Mouse (Mus musculus) gastrocnemius, adult 18-20 months (tissue): ENCODE results near the gene Exoc7. TPM values are rescaled to one million over a fixed set of nuclear protein-coding genes. Genes with fewer than 3 reads are reported as not detected.

ENCODE experiments used
- DNase-seq: peaks from one replicate; pipeline ENCODE4 v3.0.0; 2021; ENCODE audit warnings: low spot score
- total RNA-seq, 2 experiments: library from RNA; stranded (reverse); gene quantifications; 2 replicates each; pipeline ENCODE4 v1.2.3; 2021

The Exoc7 gene
- total RNA-seq, 2 experiments from 2014 or later = 69.0 to 86.7 TPM

DNA sequence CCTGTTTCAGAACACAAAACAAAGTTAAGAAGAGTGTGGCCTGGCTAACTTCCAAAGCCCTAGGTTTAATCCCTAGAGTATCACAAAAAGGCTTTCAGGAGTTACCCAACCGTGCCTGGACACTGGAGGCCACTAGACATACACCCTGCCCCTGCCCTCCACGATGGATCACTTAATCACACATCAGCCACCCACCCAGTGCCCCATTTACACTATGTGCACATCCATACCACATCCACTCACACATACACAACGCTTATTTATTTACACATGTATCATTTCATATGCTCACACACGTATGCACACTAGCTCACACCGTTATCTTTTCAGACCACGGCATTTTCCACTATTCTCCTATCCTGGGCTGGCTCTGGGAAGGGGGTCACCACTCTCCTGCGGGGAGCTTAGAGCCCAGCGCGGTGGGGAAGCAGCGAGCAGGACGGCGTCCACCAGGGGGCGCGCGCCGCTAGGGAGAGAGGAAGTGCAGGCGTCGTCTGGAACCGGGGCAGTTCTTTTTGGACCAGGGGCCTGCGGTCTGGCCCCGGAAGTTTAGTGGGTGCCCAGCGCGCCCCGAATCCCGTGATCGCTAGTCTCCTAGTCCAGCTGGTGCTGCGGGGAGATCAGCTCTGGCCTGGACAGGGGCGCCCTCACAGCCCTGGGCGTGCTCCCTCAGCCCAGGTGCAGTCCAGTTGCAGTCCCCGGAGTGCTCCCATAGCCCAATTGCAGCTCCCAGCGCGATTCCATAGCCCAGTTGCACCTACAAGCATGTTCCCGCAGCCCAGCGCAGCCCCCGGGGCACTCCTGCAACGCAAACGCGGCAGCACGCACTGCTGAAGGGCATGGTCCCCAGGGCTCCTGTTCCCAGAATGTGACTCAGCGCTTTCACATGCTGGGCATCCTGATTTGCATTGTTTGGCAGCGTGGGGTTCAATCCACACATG, 12.0 kb upstream of the Exoc7 start:
- peak; percentile 89 for DNase-seq

- no peak for DNase-seq
These were observed 5.3 kb upstream of the Exoc7 start for GRCm38 (mm10) chr11:116312359-116312758.

GRCm38 (mm10) chr11:116311169-116311568, 4.1 kb upstream of the Exoc7 start:
- DNase-seq = no peak

DNA sequence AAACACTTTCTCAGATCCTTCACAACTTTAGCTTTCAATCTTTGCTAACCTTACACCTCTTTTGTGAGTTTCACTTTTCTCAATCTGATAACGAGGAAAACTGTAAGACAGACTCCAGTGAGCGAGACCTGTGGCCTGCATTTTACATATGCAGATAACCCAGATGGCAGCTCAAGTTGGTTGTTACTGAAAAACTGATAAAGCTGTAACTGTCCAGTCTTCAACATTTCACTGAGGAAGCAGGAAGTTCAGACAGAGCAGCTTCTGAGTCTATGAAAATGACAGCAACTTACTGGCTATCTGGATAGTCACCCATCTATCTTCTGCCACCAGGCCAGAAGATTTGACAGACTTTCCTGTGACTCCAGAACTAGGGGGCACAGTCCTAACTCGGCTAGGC, 2.6 kb upstream of the Exoc7 start:
- DNase-seq = no peak

GRCm38 (mm10) chr11:116307762-116308531, 914 bp upstream of the Exoc7 start:
- DNase-seq = no peak

DNA sequence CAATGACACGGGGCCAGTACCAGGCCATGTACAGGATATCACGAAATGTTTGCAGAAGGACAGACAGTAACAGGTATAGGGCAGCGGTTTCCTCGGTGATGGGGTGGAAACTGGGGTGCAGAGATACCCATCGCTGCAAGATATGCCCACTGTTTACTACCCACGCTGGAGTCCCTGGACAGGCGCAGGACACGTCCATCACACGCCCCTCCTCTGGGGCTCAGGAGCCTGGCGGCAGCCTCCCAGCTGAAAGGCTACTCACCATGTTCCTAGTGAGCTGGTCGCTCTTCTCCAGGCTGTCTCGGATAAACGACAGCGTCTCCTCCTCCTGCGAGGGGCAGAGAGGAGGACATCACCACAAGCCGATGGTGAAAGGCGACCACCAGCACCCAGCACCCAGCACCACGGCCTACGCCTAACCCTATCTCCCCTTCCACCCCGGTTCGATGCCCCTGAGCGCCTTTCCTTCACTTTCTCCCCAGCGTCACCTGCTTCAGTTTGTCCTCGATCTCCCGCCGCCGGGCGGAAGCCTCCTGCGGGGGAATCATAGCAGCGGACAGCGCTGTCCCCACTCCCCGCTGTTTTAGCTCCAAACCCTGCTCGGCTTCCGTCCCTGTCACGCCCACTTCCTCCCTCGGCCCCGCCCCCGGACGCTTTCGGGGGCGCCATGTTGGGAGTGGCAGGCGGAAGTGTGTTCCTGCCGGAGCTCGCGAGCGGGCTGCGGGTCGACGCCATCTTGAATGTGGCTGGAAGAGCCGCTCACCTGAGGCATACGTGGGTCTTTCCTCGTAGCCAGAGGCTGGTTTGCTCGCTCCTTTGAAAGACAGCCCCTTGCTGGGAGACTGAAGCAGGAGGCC, 679 bp downstream of the Exoc7 start:
- peak; percentile 93 for DNase-seq

DNA sequence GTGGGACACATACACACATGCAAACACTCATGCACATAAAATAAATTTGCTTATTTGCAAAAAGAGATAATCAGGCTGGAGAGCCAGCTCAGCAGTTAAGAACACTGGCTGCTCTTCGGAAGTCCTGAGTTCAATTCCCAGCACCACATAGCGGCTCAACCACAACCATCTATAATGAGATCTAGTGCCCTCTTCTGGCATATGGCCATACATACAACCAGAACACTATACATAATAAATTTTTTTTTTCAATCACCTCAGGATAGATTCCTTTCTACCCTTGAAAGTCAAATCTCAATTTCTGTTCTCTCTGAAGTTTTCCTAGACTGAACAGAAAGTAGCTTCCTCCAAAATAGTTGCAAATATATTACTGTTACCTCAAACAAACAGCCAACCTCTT, 1.6 kb downstream of the Exoc7 start:
- DNase-seq = no peak

DNA sequence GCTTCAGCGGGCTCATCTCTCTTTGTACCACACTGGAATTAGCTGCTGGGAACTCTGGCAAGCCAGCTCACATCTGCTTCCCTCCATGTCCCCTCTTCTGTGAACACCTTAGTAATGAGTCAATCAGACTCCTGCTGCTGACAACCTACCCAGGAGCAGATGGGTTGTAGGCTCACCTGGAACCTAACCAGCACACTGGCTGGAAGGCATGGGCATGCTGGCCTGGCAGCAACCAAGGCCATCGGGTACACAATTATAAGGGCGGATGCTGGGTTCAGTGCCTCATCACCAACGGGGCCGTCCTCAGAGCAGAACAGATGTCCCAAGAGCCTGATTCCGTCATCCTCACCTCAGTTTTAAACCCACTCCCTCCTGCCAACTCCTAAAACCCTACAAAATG, 8.4 kb downstream of the Exoc7 start:
- no peak for DNase-seq

GRCm38 (mm10) chr11:116298221-116298620, 8.8 kb downstream of the Exoc7 start:
- no peak for DNase-seq

- no peak for DNase-seq
These were observed 10.0 kb downstream of the Exoc7 start for GRCm38 (mm10) chr11:116297017-116297416.

DNA sequence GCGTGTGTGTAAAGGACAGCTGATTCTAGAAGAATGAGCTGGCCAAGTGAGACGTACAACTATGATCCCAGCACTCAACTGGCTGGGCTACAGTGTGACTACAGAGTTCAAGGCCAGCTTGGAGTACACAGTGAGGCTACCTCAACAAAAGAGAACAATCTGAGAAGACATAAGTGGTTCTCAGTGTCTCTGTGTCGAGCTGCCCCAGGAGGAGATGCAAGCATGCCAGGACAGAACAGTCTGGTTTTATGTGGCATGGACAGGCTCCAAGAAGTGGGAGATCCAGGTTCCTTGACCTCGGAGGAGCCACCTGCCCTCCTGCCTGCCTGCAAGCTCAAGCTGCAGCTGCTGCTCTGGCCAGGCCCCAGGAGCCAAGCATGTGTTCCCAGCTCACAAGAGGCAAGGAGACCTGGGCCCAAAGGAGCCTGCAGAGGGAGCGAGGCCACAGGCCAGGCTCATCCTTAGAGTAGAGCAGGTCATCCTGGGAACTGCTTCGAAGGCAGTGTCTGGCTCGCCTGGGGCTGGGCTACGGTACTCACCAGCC, 10.8 kb downstream of the Exoc7 start:
- DNase-seq = peak; percentile 45

DNA sequence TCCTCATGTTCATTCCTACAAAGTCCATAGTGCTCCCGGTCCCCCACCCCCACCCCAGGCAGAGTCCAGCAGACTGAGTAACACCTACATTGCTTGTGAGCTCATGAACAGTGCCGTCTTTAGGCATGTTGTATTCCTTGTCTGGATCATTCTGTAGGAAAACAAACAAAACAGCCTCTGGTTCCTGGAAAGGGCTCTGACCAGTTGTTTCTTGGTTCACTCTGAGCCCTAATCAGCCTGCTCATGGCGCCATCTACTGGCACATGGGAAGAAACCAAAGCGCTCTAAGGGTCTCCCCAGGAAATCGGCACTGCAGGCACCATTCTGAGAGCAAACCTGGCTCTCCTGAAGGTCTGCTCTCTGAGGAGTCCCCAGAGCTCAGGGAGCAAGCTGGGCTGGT, 12.7 kb downstream of the Exoc7 start:
- peak; percentile 48 for DNase-seq

DNA sequence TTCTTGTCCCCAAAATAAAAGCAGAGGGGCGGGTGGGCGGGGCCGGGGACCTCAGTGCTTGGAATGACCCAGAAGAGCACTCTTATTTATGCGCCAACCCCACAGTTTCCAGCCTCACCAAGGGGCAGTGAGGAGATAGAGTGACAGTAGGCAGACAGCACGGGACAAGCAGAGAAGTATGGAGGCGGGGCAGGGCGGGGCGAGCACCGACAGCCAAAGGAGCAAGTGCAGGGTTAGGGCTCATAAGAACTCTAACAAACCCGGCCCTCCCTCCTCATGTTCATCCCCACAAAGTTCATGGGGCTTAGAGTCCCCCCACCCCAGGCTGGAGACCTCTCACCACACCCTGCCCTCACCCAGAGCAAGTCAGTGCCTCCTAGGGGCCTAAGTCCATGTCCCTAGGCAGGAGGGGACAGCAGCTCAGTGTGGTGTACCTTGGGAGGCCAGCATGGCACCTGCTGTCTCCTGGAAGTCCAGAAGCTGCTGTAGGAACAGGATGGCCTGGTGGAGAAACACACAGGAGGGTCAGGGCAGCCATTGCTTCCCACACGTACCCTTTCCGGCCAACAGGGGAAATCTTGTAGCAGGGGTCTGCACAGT, 13.4 kb downstream of the Exoc7 start:
- DNase-seq = no peak

DNA sequence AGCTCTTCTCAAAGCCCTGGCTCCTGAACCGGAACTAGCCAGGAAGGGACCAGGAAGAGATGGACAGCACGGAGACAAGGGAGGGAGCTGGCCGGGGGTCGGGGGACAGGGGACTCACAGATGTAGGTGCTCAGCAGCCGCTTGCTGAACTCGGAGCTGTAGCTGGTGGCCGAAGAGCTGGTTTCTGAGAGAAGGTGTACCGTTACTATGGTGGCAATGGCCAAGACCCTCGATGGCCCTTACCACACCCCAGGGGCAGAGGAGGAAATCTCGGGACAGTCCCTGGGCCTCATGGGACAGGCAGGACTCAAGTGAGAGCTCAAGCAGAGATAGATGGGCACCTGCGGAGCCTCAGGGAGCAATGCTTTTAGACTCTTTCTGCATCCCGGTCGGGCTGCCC, 14.6 kb downstream of the Exoc7 start:
- DNase-seq = no peak

DNA sequence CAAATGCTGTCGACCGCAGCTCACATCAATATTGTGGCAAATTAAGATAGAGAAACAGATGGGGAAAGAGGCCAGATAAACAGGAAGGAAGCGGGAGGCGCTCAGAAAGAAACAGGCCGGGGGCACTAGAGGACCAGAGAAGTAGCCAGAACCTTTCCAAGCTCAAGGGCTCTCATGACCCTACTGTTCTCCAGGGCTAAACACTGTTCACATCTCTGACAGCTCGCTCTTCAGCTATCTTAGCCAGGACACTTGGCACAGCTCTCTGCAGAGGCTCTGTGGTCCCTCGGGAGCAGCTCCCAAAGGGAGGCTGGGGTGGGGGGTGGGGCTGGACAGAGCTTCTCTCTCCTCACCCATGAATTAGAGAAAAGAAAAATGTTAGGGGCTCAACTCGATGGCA, 16.5 kb downstream of the Exoc7 start:
- DNase-seq = no peak

DNA sequence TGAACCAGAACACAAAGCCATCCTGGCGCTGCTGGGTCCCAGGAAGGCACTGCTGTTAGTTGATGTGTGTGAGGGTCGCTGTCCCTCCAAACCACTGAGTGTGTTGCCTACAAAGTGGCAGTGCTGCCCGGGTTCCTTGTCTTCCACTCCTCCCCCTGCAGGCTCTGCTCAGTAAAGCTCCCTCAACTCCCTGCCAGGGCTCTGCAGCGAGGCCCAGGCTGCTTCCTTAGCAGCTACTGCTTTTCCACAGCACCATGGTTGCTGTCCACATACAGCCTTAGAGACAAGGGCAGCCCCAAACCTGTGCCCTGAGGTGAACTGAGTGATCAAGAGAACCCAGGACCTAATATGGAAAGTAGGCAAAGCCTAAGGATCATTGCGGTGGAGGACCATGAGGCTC, 19.7 kb downstream of the Exoc7 start:
- DNase-seq = no peak

- peak; percentile 24 for DNase-seq
These were observed 21.3 kb downstream of the Exoc7 start for GRCm38 (mm10) chr11:116285770-116286191.

DNA sequence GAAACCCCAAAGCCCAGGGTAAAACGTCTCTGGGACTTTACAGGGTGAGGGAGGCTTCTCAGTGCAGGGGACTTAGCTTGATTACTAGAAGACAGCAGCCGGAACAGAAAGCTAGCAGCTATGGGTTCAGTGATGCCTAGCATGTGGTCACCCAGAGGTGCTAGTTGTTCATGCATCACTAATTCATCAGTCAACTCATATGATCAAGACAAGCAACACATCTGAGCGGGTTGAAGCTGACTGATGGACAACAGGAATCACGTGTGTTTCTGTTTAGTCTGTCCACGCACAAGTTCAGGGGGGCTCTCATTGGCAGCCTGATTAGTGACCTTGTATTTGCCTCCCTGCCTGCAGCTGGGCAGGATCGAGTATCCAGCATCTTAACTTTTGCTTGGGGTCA, 23.1 kb downstream of the Exoc7 start:
- no peak for DNase-seq

GRCm38 (mm10) chr11:116282912-116283521, 24.0 kb downstream of the Exoc7 start:
- DNase-seq = no peak

- no peak for DNase-seq
These were observed 24.9 kb downstream of the Exoc7 start for GRCm38 (mm10) chr11:116282089-116282488.
